Mouse (Mus musculus) urinary bladder, postnatal 14 days (tissue): ENCODE data around the gene Gm13275.
"Not testable (repeated sequence)": the region's sequence is repeated elsewhere in the genome, so short reads cannot be mapped to it uniquely, and the experiment has no call there.

Experiments used
- DNase-seq: peaks from one replicate; pipeline ENCODE4 v3.0.0; 2021; ENCODE audit warnings: low spot score

Gene Gm13275

GRCm38 (mm10) chr4:88797097-88797496 lies 2.8 kb downstream of the Gm13275 start, which contains the start of gene Gm13279:
TSS of gene Gm13279 (plus strand) at chr4:88797397.
- not testable (repeated sequence) for DNase-seq

DNA sequence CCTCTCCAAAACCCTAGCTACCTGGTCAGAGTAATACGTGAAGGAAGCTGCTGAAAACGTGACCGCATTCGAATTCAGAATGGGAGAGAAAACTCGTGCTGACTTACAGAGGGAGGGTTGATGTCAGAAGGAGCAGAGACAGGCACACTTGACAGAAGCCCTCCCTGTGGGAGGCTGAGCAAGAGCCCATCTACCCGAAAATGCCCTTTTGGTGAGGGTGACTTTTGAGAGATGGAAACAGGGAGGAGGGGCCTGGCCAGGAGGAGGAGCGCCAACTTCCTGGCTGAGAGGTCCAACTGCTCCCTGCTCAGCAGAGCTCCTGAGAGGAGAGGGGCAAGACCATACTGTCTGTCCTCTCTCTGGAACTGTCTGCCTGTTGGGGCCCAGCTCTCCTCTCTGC lies 5.1 kb downstream of the Gm13275 start, which contains the start of gene Gm13285:
Gene Gm13285, plus strand, starts transcription at position 301 of the 400 bp plus-strand sequence.
- DNase-seq = not testable (repeated sequence)

DNA sequence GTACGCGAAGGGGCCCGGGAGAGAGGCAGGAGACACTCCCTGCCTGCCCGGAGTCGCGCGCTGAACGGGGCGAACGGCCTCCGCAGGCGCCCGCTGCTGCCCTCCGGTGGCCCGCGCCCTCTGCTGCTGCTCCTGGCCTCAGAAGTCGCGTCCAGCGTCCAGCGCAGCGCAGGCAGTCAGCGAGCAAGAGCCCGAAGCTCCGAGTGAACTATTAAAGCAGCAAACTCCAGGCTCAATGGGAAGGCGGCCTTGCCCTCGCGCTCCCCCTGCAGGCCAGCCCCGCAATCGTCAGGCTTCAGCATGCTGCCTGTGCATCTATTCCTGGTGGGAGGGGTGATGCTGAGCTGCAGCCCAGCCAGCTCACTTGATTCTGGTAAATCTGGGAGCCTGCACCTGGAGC lies 8.7 kb downstream of the Gm13275 start, which contains the start of gene Gm13287:
Gene Gm13287, plus strand, starts transcription at position 301 of the 400 bp plus-strand sequence.
- DNase-seq = not testable (repeated sequence)

GRCm38 (mm10) chr4:88805231-88805630 lies 10.9 kb downstream of the Gm13275 start, which contains the start of gene Gm13288:
TSS of gene Gm13288 (plus strand) at chr4:88805531.
- DNase-seq = not testable (repeated sequence)

- DNase-seq = peak; percentile 5
Measured at GRCm38 (mm10) chr4:88805761-88806160, 11.5 kb downstream of the Gm13275 start.

- no peak for DNase-seq
Measured at GRCm38 (mm10) chr4:88815928-88816327, 21.6 kb downstream of the Gm13275 start, which contains the start of gene Ifna7. TSS of gene Ifna7 (plus strand) at chr4:88816228.

DNA sequence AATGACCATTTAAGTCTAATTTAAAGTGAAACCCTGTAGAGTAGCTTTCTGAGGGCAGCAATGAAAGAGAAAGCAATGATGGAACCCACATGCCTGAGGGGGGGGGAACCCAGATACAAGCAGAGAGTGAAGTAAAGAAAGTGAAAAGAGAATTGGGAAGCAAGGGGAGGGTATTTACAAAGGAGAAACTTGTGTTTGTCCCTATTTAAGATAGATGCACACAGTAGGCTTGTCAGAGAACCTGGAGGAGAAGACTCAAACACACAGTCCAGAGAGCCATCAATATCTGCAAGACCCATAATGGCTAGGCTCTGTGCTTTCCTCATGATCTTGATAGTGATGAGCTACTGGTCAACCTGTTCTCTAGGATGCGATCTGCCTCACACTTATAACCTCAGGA lies 25.4 kb downstream of the Gm13275 start, which contains the start of gene Ifna11:
Gene Ifna11, plus strand, starts transcription at position 301 of the 400 bp plus-strand sequence.
- no peak for DNase-seq

- DNase-seq = peak; percentile 8
Measured at GRCm38 (mm10) chr4:88822995-88823394, 28.7 kb downstream of the Gm13275 start.

DNA sequence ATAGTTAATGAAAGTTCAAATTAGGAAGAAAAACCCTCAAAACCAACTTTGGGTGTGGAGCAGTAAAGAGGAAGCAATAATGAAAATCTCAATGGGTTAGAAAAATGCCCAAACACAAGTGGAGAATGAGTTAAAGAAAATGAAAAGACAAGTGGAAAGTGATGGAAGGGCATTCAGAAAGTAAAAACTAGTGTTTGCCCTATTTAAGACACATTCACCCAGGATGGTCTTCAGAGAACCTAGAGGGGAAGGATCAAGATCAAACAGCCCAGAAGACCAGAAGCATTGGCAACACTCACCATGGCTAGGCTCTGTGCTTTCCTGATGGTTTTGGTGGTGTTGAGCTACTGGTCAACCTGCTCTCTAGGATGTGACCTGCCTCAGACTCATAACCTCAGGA lies 32.8 kb downstream of the Gm13275 start, which contains the start of gene Ifna6:
Gene Ifna6, plus strand, starts transcription at position 301 of the 400 bp plus-strand sequence.
- DNase-seq = not testable (repeated sequence)

DNA sequence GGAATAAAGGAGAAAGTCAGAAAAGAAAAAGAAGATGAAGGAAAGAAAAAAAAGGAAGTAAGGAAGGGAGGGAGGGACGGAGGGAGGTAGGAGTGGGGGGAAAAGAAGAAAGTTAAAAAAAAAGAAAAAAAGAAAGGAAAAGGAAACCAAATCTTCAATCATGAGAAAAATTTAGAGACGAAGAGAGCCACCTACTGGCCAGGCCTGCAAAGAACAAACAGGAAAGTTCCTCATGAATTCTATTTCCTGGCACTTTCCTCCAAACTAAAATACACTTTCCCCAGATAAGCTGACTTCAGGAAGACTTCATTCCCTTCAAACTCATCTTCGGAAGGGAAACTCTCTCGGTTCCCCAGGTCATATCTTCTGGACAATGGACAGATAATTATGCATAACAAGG lies 36.2 kb downstream of the Gm13275 start:
- peak; percentile 16 for DNase-seq

- DNase-seq = not testable (repeated sequence)
Measured at GRCm38 (mm10) chr4:88835225-88835624, 40.9 kb downstream of the Gm13275 start, which contains the start of gene Ifna5. TSS of gene Ifna5 (plus strand) at chr4:88835525.

GRCm38 (mm10) chr4:88838828-88839227 lies 44.5 kb downstream of the Gm13275 start:
- DNase-seq = no peak

GRCm38 (mm10) chr4:88840058-88840457 lies 45.8 kb downstream of the Gm13275 start:
- no peak for DNase-seq

GRCm38 (mm10) chr4:88841438-88841911 lies 47.2 kb downstream of the Gm13275 start, which contains the start of gene Ifna4:
TSS of gene Ifna4 (plus strand) at chr4:88841861.
- DNase-seq = no peak
